Mouse (Mus musculus) small intestine, adult 2 months (tissue): ENCODE measurements at regions not wholly inside any gene's neighbourhood (a gene's known extent, or its start where the extent isn't known, plus 50 kb on each side); places are given as distances from the start of the nearest gene placed in this dataset.
"Not testable (repeated sequence)": the region's sequence is repeated elsewhere in the genome, so short reads cannot be mapped to it uniquely, and the experiment has no call there.

ENCODE experiments used
- CTCF ChIP-seq: fragments of 200-500 bp; IDR thresholded peaks from 2 replicates; pipeline ENCODE4 v1.5.1; 2012; ENCODE audit warnings: low read depth, mild to moderate bottlenecking, control low read depth, inconsistent platforms, low read length, moderate library complexity, mixed read lengths; ENCODE audit not compliant: insufficient replicate concordance, insufficient read length; ENCODE audit errors: extremely low read depth
- POLR2A ChIP-seq: fragments of 200-500 bp; IDR thresholded peaks from 2 replicates; pipeline ENCODE4 v1.6.1; 2012; ENCODE audit warnings: low read depth, mild to moderate bottlenecking, control low read depth, inconsistent platforms, low read length, moderate library complexity

DNA sequence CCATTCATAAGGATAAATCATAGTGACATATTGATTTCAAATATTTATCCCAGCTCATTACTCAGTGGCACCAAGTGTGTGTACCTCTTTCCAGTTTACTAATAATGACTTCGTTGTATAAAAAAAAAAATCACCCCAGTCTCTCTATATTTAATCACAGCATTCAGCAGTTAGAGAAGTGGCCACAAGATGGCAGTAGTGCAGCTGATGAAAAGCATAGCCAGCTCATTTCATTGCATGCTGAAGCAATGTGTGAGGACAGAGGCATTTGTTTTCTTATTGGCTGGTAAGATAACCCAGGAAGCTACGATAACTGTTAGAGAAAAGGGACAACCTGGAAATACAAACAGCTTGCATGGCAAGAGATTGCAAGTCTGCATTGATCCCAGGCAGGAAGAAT lies 748.5 kb downstream of the Dad1 start:
- TF ChIP-seq CTCF, POLR2A: not testable (repeated sequence)
